Mouse (Mus musculus) limb, embryonic 13.5 days (tissue): ENCODE results near the gene Pilra. TPM values are rescaled to one million over a fixed set of nuclear protein-coding genes. Genes with fewer than 3 reads are reported as not detected.

Experiments
- ATAC-seq: fragments of 200-750 bp; cut with Nextera tagmentation; 2 replicates; pipeline ENCODE4 v1.8.0; 2017; ENCODE audit warnings: low read depth, moderate number of reproducible peaks, moderate TSS enrichment; ENCODE audit not compliant: low FRiP score
- H3K27ac ChIP-seq: fragments of 300-500 bp; sonication (generic); 2 replicates; pipeline ENCODE4 v1.5.1; 2015; ENCODE audit warnings: inconsistent platforms, mild to moderate bottlenecking, moderate library complexity
- H3K27me3 ChIP-seq: fragments of 300-500 bp; sonication (generic); 2 replicates; pipeline ENCODE4 v1.6.1; 2015; ENCODE audit warnings: mild to moderate bottlenecking, inconsistent platforms
- H3K36me3 ChIP-seq: fragments of 300-500 bp; sonication (generic); 2 replicates; pipeline ENCODE4 v1.6.1; 2015; ENCODE audit warnings: inconsistent platforms, mild to moderate bottlenecking, moderate library complexity
- H3K4me1 ChIP-seq: fragments of 300-500 bp; sonication (generic); 2 replicates; pipeline ENCODE4 v1.6.1; 2015; ENCODE audit warnings: inconsistent platforms
- H3K4me2 ChIP-seq: fragments of 300-500 bp; sonication (generic); replicated peaks from 2 replicates; pipeline ENCODE4 v1.6.1; 2015; ENCODE audit warnings: inconsistent platforms, mild to moderate bottlenecking, moderate library complexity
- H3K4me3 ChIP-seq: fragments of 300-500 bp; sonication (generic); 2 replicates; pipeline ENCODE4 v1.5.1; 2015; ENCODE audit warnings: moderate library complexity, mild to moderate bottlenecking, inconsistent platforms
- H3K9ac ChIP-seq: fragments of 300-500 bp; sonication (generic); 2 replicates; pipeline ENCODE4 v1.6.1; 2015; ENCODE audit warnings: mild to moderate bottlenecking, inconsistent platforms
- H3K9me3 ChIP-seq: fragments of 300-500 bp; sonication (generic); 2 replicates; pipeline ENCODE4 v1.6.1; 2016; ENCODE audit warnings: inconsistent platforms
- WGBS: fragments of 180-500 bp; shearing (Covaris S2); methylation state at CpG from one replicate; pipeline ENCODE4 v1.1.7; 2015; 5-methylcytosine and 5-hydroxymethylcytosine counted together
- polyA plus RNA-seq: library from polyadenylated mRNA; unstranded; fragments of >200 nt; fragmentation: Nextera tagmentation; extraction: Ambion mirVana; gene quantifications from 2 replicates; pipeline ENCODE4 v1.2.1, GENCODE M21; 2015

The Pilra gene
- polyA plus RNA-seq, 1 experiment from 2014 or later, result 0.20 TPM

GRCm38 (mm10) chr5:137785164-137786031, 50.7 kb downstream of the Pilra start:
- peak overlapping the region; percentile 98 for H3K27ac ChIP-seq
- no peaks in the 10 kb centered on the region for H3K27me3 ChIP-seq
- H3K4me3 ChIP-seq, result peak overlapping the region; percentile 85
- peaks cover 36% of the 10 kb centered on the region for H3K4me1 ChIP-seq
- 4% methylated on average over 61 of the region's 62 CpGs for WGBS
- peaks cover 46% of the 10 kb centered on the region for H3K36me3 ChIP-seq
- H3K4me2 ChIP-seq, result peak overlapping the region; percentile 92
- H3K9ac ChIP-seq, result peak overlapping the region; percentile 98
- peak; percentile 0; the same call in 1 of the 2 replicates for ATAC-seq
- H3K9me3 ChIP-seq, result no peaks in the 10 kb centered on the region

GRCm38 (mm10) chr5:137784546-137784945, 51.5 kb downstream of the Pilra start:
- no peak for ATAC-seq
- peak overlapping the region; percentile 85 for H3K4me3 ChIP-seq
- H3K9me3 ChIP-seq, result no peaks in the 10 kb centered on the region
- no peaks in the 10 kb centered on the region for H3K27me3 ChIP-seq
- H3K4me1 ChIP-seq, result peaks cover 44% of the 10 kb centered on the region
- peak overlapping the region; percentile 98 for H3K9ac ChIP-seq
- peak overlapping the region; percentile 92 for H3K4me2 ChIP-seq
- H3K27ac ChIP-seq, result 0 out of 2 replicates have a peak overlapping the region, but pooled peaks have one; percentile 98
- 89% methylated on average over 14 of the region's 14 CpGs for WGBS
- H3K36me3 ChIP-seq, result peaks cover 50% of the 10 kb centered on the region

GRCm38 (mm10) chr5:137783901-137784540, 52.1 kb downstream of the Pilra start:
- 74% methylated on average over 9 of the region's 9 CpGs for WGBS
- Histone ChIP-seq H3K4me1 (peaks cover 46% of the 10 kb centered on the region), H3K36me3 (peaks cover 50% of the 10 kb centered on the region), H3K4me3 (peak overlapping the region; percentile 85), H3K27me3 (no peaks in the 10 kb centered on the region), H3K27ac (no peak overlapping the region), H3K9ac (peak overlapping the region; percentile 98), H3K4me2 (peak overlapping the region; percentile 92), H3K9me3 (no peaks in the 10 kb centered on the region)
- ATAC-seq, result no peak

GRCm38 (mm10) chr5:137782776-137783522, 53.1 kb downstream of the Pilra start:
- H3K9ac ChIP-seq, result peak overlapping the region; percentile 98
- no peak for ATAC-seq
- peak overlapping the region; percentile 85 for H3K4me3 ChIP-seq
- peak overlapping the region; percentile 92 for H3K4me2 ChIP-seq
- H3K36me3 ChIP-seq, result peaks cover 50% of the 10 kb centered on the region
- H3K27me3 ChIP-seq, result no peaks in the 10 kb centered on the region
- no peak overlapping the region for H3K27ac ChIP-seq
- WGBS, result 90% methylated on average over 13 of the region's 13 CpGs
- H3K9me3 ChIP-seq, result no peaks in the 10 kb centered on the region
- H3K4me1 ChIP-seq, result peaks cover 47% of the 10 kb centered on the region

- Histone ChIP-seq H3K9me3 (no peaks in the 10 kb centered on the region), H3K4me1 (peaks cover 49% of the 10 kb centered on the region)
Observed at GRCm38 (mm10) chr5:137781661-137782060, 54.4 kb downstream of the Pilra start.

GRCm38 (mm10) chr5:137779053-137779933, 56.8 kb downstream of the Pilra start:
- Histone ChIP-seq H3K4me1 (peaks cover 46% of the 10 kb centered on the region), H3K27ac (peak overlapping the region; percentile 92), H3K4me2 (peak overlapping the region; percentile 97), H3K9ac (peak overlapping the region; percentile 92), H3K9me3 (no peaks in the 10 kb centered on the region), H3K27me3 (no peaks in the 10 kb centered on the region), H3K4me3 (peak overlapping the region; percentile 99), H3K36me3 (peaks cover 43% of the 10 kb centered on the region)
- under 1% methylated on average over 68 of the region's 83 CpGs for WGBS
- ATAC-seq, result peak; percentile 9; the same call in 1 of the 2 replicates

More at GRCm38 (mm10) chr5:137781661-137782060, 54.4 kb downstream of the Pilra start:
- 88% methylated on average over 7 of the region's 7 CpGs for WGBS
- Histone ChIP-seq H3K4me2 (no peak overlapping the region), H3K9ac (no peak overlapping the region), H3K27me3 (no peaks in the 10 kb centered on the region), H3K4me3 (no peak overlapping the region), H3K27ac (no peak overlapping the region), H3K36me3 (peaks cover 50% of the 10 kb centered on the region)
- ATAC-seq, result no peak

GRCm38 (mm10) chr5:137778635-137779034, 57.4 kb downstream of the Pilra start, which contains the start of gene Ppp1r35:
TSS of gene Ppp1r35 (plus strand) at chr5:137778849.
- H3K4me2 ChIP-seq, result peak within 1 kb of the TSS; percentile 97
- no peaks in the 10 kb centered on the region for H3K27me3 ChIP-seq
- peaks cover 37% of the 10 kb centered on the region for H3K36me3 ChIP-seq
- H3K9me3 ChIP-seq, result no peaks in the 10 kb centered on the region
- H3K4me1 ChIP-seq, result peaks cover 39% of the 10 kb centered on the region
- H3K27ac ChIP-seq, result peak within 1 kb of the TSS; percentile 92
- peak; percentile 94 for ATAC-seq
- H3K4me3 ChIP-seq, result peak within 1 kb of the TSS; percentile 99
- peak within 1 kb of the TSS; percentile 92 for H3K9ac ChIP-seq
- under 1% methylated on average over 31 of the region's 31 CpGs for WGBS

- Histone ChIP-seq H3K9ac (no peak overlapping the region), H3K4me1 (peaks cover 30% of the 10 kb centered on the region), H3K27me3 (no peaks in the 10 kb centered on the region), H3K4me2 (no peak overlapping the region), H3K4me3 (no peak overlapping the region), H3K9me3 (no peaks in the 10 kb centered on the region), H3K27ac (no peak overlapping the region), H3K36me3 (peaks cover 24% of the 10 kb centered on the region)
- WGBS, result 70% methylated on average over 7 of the region's 7 CpGs
- ATAC-seq, result no peak
Observed at GRCm38 (mm10) chr5:137777267-137777845, 58.7 kb downstream of the Pilra start.

GRCm38 (mm10) chr5:137776408-137776918, 59.6 kb downstream of the Pilra start:
- 30% methylated on average over 5 of the region's 5 CpGs for WGBS
- peak; percentile 37; the same call in 1 of the 2 replicates for ATAC-seq

GRCm38 (mm10) chr5:137775587-137776290, 60.3 kb downstream of the Pilra start:
- H3K27ac ChIP-seq, result peak overlapping the region; percentile 39; the same call in 1 of the 2 replicates
- H3K4me1 ChIP-seq, result peaks cover 30% of the 10 kb centered on the region
- ATAC-seq, result no peak
- peaks cover 8% of the 10 kb centered on the region for H3K36me3 ChIP-seq
- H3K9me3 ChIP-seq, result no peaks in the 10 kb centered on the region
- no peaks in the 10 kb centered on the region for H3K27me3 ChIP-seq
- no peak overlapping the region for H3K4me3 ChIP-seq
- WGBS, result 93% methylated on average over 2 of the region's 2 CpGs
- H3K4me2 ChIP-seq, result peak overlapping the region; percentile 28
- H3K9ac ChIP-seq, result no peak overlapping the region

More at GRCm38 (mm10) chr5:137776408-137776918, 59.6 kb downstream of the Pilra start:
- H3K4me1 ChIP-seq, result peaks cover 30% of the 10 kb centered on the region
- peak overlapping the region; percentile 28 for H3K4me2 ChIP-seq
- peak overlapping the region; percentile 39; the same call in 1 of the 2 replicates for H3K27ac ChIP-seq
- no peaks in the 10 kb centered on the region for H3K9me3 ChIP-seq
- H3K36me3 ChIP-seq, result peaks cover 15% of the 10 kb centered on the region
- no peaks in the 10 kb centered on the region for H3K27me3 ChIP-seq
- H3K4me3 ChIP-seq, result no peak overlapping the region
- H3K9ac ChIP-seq, result no peak overlapping the region
